Mouse (Mus musculus) hindbrain, embryonic 16.5 days (tissue): ENCODE measurements at regions not wholly inside any gene's neighbourhood (a gene's known extent, or its start where the extent isn't known, plus 50 kb on each side); places are given as distances from the start of the nearest gene placed in this dataset.
"Not testable (repeated sequence)": the region's sequence is repeated elsewhere in the genome, so short reads cannot be mapped to it uniquely, and the experiment has no call there.

Experiments
- ATAC-seq: fragments of 200-750 bp; cut with Nextera tagmentation; 2 replicates; pipeline ENCODE4 v1.8.0; 2017; ENCODE audit warnings: moderate TSS enrichment, moderate library complexity
- H3K27ac ChIP-seq: fragments of 300-500 bp; sonication (generic); 2 replicates; pipeline ENCODE4 v1.5.1; 2014; ENCODE audit warnings: low read depth, mild to moderate bottlenecking, control low read depth, low read length, moderate library complexity
- H3K27me3 ChIP-seq: fragments of 300-500 bp; sonication (generic); replicated peaks from 2 replicates; pipeline ENCODE4 v1.6.1; 2014; ENCODE audit warnings: low read length; ENCODE audit not compliant: control insufficient read depth, insufficient read depth
- H3K36me3 ChIP-seq: fragments of 300-500 bp; sonication (generic); 2 replicates; pipeline ENCODE4 v1.6.1; 2014; ENCODE audit warnings: mild to moderate bottlenecking, low read length, moderate library complexity, mixed read lengths; ENCODE audit not compliant: control insufficient read depth, insufficient read depth
- H3K4me1 ChIP-seq: fragments of 300-500 bp; sonication (generic); 2 replicates; pipeline ENCODE4 v1.6.1; 2014; ENCODE audit warnings: low read depth, low read length; ENCODE audit not compliant: control insufficient read depth, insufficient read depth
- H3K4me2 ChIP-seq: fragments of 300-500 bp; sonication (generic); 2 replicates; pipeline ENCODE4 v1.6.1; 2014; ENCODE audit warnings: mild to moderate bottlenecking, low read length, control low read depth, moderate library complexity
- H3K4me3 ChIP-seq: fragments of 300-500 bp; sonication (generic); 2 replicates; pipeline ENCODE4 v1.5.1; 2014; ENCODE audit warnings: mild to moderate bottlenecking, low read length, control low read depth, moderate library complexity
- H3K9ac ChIP-seq: fragments of 300-500 bp; sonication (generic); 2 replicates; pipeline ENCODE4 v1.6.1; 2014; ENCODE audit warnings: low read depth, mild to moderate bottlenecking, control low read depth, low read length, moderate library complexity
- H3K9me3 ChIP-seq: fragments of 300-500 bp; sonication (generic); 2 replicates; pipeline ENCODE4 v1.6.1; 2014; ENCODE audit warnings: mild to moderate bottlenecking, low read length, moderate library complexity; ENCODE audit not compliant: control insufficient read depth

DNA sequence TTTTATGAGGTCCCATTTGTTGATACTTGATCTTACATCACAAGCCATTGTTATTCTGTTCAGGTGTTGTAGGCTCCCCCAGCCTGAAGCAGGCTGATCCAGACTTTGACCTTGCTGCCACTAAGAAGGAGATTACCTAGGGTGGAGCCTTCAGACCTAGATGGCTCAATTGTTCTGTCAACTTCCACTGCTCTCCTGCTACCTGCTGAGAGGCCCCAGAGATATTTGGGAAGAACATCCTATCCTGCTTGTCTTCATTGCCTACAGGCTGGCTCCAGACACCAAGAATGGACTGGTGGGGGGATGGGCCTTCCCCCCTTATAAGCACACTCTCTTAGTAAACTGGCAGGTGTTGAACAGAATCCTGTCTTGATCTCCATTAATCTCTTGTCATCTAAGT is 845.9 kb downstream of the Cetn3 start:
- H3K9ac ChIP-seq, H3K9me3 ChIP-seq, H3K4me1 ChIP-seq, ATAC-seq, H3K27ac ChIP-seq, H3K36me3 ChIP-seq, H3K27me3 ChIP-seq, H3K4me2 ChIP-seq, H3K4me3 ChIP-seq: not testable (repeated sequence)
